Mouse (Mus musculus) embryonic facial prominence, embryonic 14.5 days (tissue): ENCODE measurements around the gene Rnf186. TPM values are rescaled to one million over a fixed set of nuclear protein-coding genes. Genes with fewer than 3 reads are reported as not detected.

Source experiments
- ATAC-seq: fragments of 200-750 bp; cut with Nextera tagmentation; 2 replicates; pipeline ENCODE4 v1.8.0; 2017; ENCODE audit warnings: low read depth, moderate number of reproducible peaks, moderate TSS enrichment
- DNase-seq: peaks from one replicate; pipeline ENCODE4 v3.0.0-alpha.2; 2015; ENCODE audit warnings: low spot score
- H3K27ac ChIP-seq: fragments of 300-500 bp; sonication (generic); replicated peaks from 2 replicates; pipeline ENCODE4 v1.5.1; 2014; ENCODE audit warnings: low read depth, mild to moderate bottlenecking, low read length, moderate library complexity
- H3K27me3 ChIP-seq: fragments of 300-500 bp; sonication (generic); replicated peaks from 2 replicates; pipeline ENCODE4 v1.6.1; 2014; ENCODE audit warnings: low read length; ENCODE audit not compliant: control insufficient read depth, insufficient read depth
- H3K36me3 ChIP-seq: fragments of 300-500 bp; sonication (generic); 2 replicates; pipeline ENCODE4 v1.6.1; 2014; ENCODE audit warnings: low read length, mixed read lengths; ENCODE audit not compliant: control insufficient read depth, insufficient read depth
- H3K4me1 ChIP-seq: fragments of 300-500 bp; sonication (generic); 2 replicates; pipeline ENCODE4 v1.6.1; 2014; ENCODE audit warnings: antibody characterized with exemption, low read length; ENCODE audit not compliant: control insufficient read depth, insufficient read depth
- H3K4me2 ChIP-seq: fragments of 300-500 bp; sonication (generic); 2 replicates; pipeline ENCODE4 v1.6.1; 2014; ENCODE audit warnings: low read depth, mild to moderate bottlenecking, low read length, moderate library complexity, mixed read lengths
- H3K4me3 ChIP-seq: fragments of 300-500 bp; sonication (generic); 2 replicates; pipeline ENCODE4 v1.5.1; 2014; ENCODE audit warnings: low read depth, mild to moderate bottlenecking, low read length
- H3K9ac ChIP-seq: fragments of 300-500 bp; sonication (generic); 2 replicates; pipeline ENCODE4 v1.6.1; 2014; ENCODE audit warnings: low read depth, mild to moderate bottlenecking, low read length, moderate library complexity, mixed read lengths
- H3K9me3 ChIP-seq: fragments of 300-500 bp; sonication (generic); 2 replicates; pipeline ENCODE4 v1.6.1; 2016; ENCODE audit warnings: low read length; ENCODE audit not compliant: control insufficient read depth
- WGBS: fragments of 180-500 bp; shearing (Covaris S2); extraction: QIAGEN DNeasy Blood & Tissue Kit; methylation state at CpG from one replicate; pipeline ENCODE4 v1.1.7; 2014; 5-methylcytosine and 5-hydroxymethylcytosine counted together
- polyA plus RNA-seq: library from polyadenylated mRNA; unstranded; fragments of >200 nt; fragmentation: Nextera tagmentation; extraction: Ambion mirVana; gene quantifications from 2 replicates; pipeline ENCODE4 v1.2.1, GENCODE M21; 2014

The Rnf186 gene
- polyA plus RNA-seq, 1 experiment from 2014 or later, result not detected

GRCm38 (mm10) chr4:138939481-138939880, 27.4 kb upstream of the Rnf186 start:
- ATAC-seq (no peak), DNase-seq (no peak)
- Histone ChIP-seq H3K27ac (no peak overlapping the region), H3K9ac (no peak overlapping the region), H3K4me1 (peaks cover 11% of the 10 kb centered on the region), H3K36me3 (no peaks in the 10 kb centered on the region), H3K9me3 (no peaks in the 10 kb centered on the region), H3K4me3 (no peak overlapping the region), H3K27me3 (no peaks in the 10 kb centered on the region), H3K4me2 (no peak overlapping the region)
- WGBS, result 70% methylated on average over 4 of the region's 4 CpGs

GRCm38 (mm10) chr4:138941401-138941800, 25.5 kb upstream of the Rnf186 start:
- DNase-seq, result peak; percentile 71
- peak; percentile 45; the same call in 1 of the 2 replicates for ATAC-seq
- peak overlapping the region; percentile 69 for H3K27ac ChIP-seq

GRCm38 (mm10) chr4:138941966-138942365, 24.9 kb upstream of the Rnf186 start:
- peak; percentile 88 for DNase-seq
- H3K27ac ChIP-seq, result peak overlapping the region; percentile 78

More at GRCm38 (mm10) chr4:138941401-138941800, 25.5 kb upstream of the Rnf186 start:
- H3K4me1 ChIP-seq, result peaks cover 11% of the 10 kb centered on the region
- H3K4me2 ChIP-seq, result no peak overlapping the region
- WGBS, result 24% methylated on average over 7 of the region's 7 CpGs
- H3K4me3 ChIP-seq, result no peak overlapping the region
- no peaks in the 10 kb centered on the region for H3K27me3 ChIP-seq
- no peaks in the 10 kb centered on the region for H3K36me3 ChIP-seq
- no peaks in the 10 kb centered on the region for H3K9me3 ChIP-seq
- no peak overlapping the region for H3K9ac ChIP-seq

GRCm38 (mm10) chr4:138943730-138944129, 23.2 kb upstream of the Rnf186 start:
- no peaks in the 10 kb centered on the region for H3K36me3 ChIP-seq
- peaks cover 11% of the 10 kb centered on the region for H3K4me1 ChIP-seq
- H3K9me3 ChIP-seq, result no peaks in the 10 kb centered on the region
- 33% methylated on average over 15 of the region's 15 CpGs for WGBS
- ATAC-seq (no peak), DNase-seq (peak; percentile 79)
- peak overlapping the region; percentile 26; the same call in 1 of the 2 replicates for H3K4me2 ChIP-seq
- no peak overlapping the region for H3K27ac ChIP-seq
- peak overlapping the region; percentile 16; the same call in 1 of the 2 replicates for H3K4me3 ChIP-seq
- H3K9ac ChIP-seq, result no peak overlapping the region
- H3K27me3 ChIP-seq, result no peaks in the 10 kb centered on the region

More at GRCm38 (mm10) chr4:138941966-138942365, 24.9 kb upstream of the Rnf186 start:
- no peak overlapping the region for H3K4me3 ChIP-seq
- no peaks in the 10 kb centered on the region for H3K27me3 ChIP-seq
- no peak overlapping the region for H3K4me2 ChIP-seq
- peaks cover 11% of the 10 kb centered on the region for H3K4me1 ChIP-seq
- ATAC-seq, result peak; percentile 88
- H3K9me3 ChIP-seq, result no peaks in the 10 kb centered on the region
- WGBS, result 20% methylated on average over 6 of the region's 6 CpGs
- H3K36me3 ChIP-seq, result no peaks in the 10 kb centered on the region
- H3K9ac ChIP-seq, result no peak overlapping the region

- Histone ChIP-seq H3K4me2 (no peak overlapping the region), H3K4me3 (no peak overlapping the region), H3K27me3 (no peaks in the 10 kb centered on the region), H3K9ac (no peak overlapping the region), H3K4me1 (no peaks in the 10 kb centered on the region), H3K27ac (no peak overlapping the region), H3K36me3 (no peaks in the 10 kb centered on the region), H3K9me3 (0 out of 2 replicates have a peak, but pooled peaks cover 6% of the 10 kb centered on the region)
- WGBS, result 84% methylated on average over 2 of the region's 2 CpGs
- no peak for ATAC-seq
- DNase-seq, result no peak
These were observed 18.7 kb upstream of the Rnf186 start for GRCm38 (mm10) chr4:138948257-138948656.

- H3K4me2 ChIP-seq, result no peak overlapping the region
- WGBS, result 82% methylated on average over 9 of the region's 9 CpGs
- no peaks in the 10 kb centered on the region for H3K36me3 ChIP-seq
- DNase-seq, result no peak
- H3K27me3 ChIP-seq, result no peaks in the 10 kb centered on the region
- H3K4me3 ChIP-seq, result no peak overlapping the region
- H3K27ac ChIP-seq, result no peak overlapping the region
- no peak for ATAC-seq
- no peaks in the 10 kb centered on the region for H3K4me1 ChIP-seq
- no peaks in the 10 kb centered on the region for H3K9me3 ChIP-seq
- H3K9ac ChIP-seq, result no peak overlapping the region
These were observed 8.3 kb upstream of the Rnf186 start for GRCm38 (mm10) chr4:138958612-138959011.

GRCm38 (mm10) chr4:138959120-138959519, 7.8 kb upstream of the Rnf186 start:
- Histone ChIP-seq H3K9me3 (no peaks in the 10 kb centered on the region), H3K4me1 (no peaks in the 10 kb centered on the region), H3K4me2 (no peak overlapping the region), H3K27me3 (no peaks in the 10 kb centered on the region), H3K36me3 (no peaks in the 10 kb centered on the region), H3K4me3 (no peak overlapping the region), H3K27ac (no peak overlapping the region), H3K9ac (no peak overlapping the region)
- ATAC-seq (no peak), DNase-seq (no peak)
- WGBS, result 82% methylated on average over 15 of the region's 15 CpGs

GRCm38 (mm10) chr4:138959926-138960325, 7.0 kb upstream of the Rnf186 start:
- no peak overlapping the region for H3K4me2 ChIP-seq
- no peak for ATAC-seq
- no peak overlapping the region for H3K4me3 ChIP-seq
- no peaks in the 10 kb centered on the region for H3K27me3 ChIP-seq
- WGBS, result 73% methylated on average over 7 of the region's 7 CpGs
- H3K9me3 ChIP-seq, result no peaks in the 10 kb centered on the region
- no peaks in the 10 kb centered on the region for H3K4me1 ChIP-seq
- no peak overlapping the region for H3K27ac ChIP-seq
- H3K36me3 ChIP-seq, result no peaks in the 10 kb centered on the region
- DNase-seq, result no peak
- no peak overlapping the region for H3K9ac ChIP-seq

GRCm38 (mm10) chr4:138962719-138963118, 4.2 kb upstream of the Rnf186 start:
- no peak overlapping the region for H3K9ac ChIP-seq
- H3K4me1 ChIP-seq, result no peaks in the 10 kb centered on the region
- H3K4me2 ChIP-seq, result no peak overlapping the region
- ATAC-seq (no peak), DNase-seq (no peak)
- no peak overlapping the region for H3K27ac ChIP-seq
- no peaks in the 10 kb centered on the region for H3K27me3 ChIP-seq
- no peaks in the 10 kb centered on the region for H3K36me3 ChIP-seq
- H3K4me3 ChIP-seq, result no peak overlapping the region
- H3K9me3 ChIP-seq, result no peaks in the 10 kb centered on the region
- WGBS, result 83% methylated on average over 5 of the region's 5 CpGs
